Mouse (Mus musculus): ENCODE data around the gene Trpc1.

DNA sequence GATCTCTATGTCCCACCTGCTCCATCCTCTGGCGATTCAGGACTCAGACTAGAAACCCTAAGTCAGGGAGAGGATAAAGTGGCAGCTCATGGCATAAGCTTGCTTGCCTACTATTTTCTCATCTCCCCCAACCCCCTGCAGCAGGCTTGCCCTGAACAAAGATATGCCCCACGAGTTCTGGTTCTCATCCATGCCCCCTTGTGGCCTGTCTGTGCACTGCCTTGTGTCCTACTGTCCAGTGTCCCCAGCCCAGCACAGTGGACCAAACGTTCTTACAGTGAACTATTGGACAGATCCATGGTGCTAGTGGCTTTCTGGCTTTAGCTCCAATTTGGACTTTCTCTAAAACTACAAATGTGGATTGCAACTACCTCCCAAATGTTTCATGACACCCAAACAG lies 62.1 kb downstream of the Trpc1 start:
- TF ChIP-seq CTCF (IDR thresholded peaks at IDR 0.05; ENCODE audit: control insufficient read depth, insufficient read depth, insufficient replicate concordance, low read depth, low read length) (peak; percentile 69), POLR2A (IDR thresholded peaks at IDR 0.05; ENCODE audit: control insufficient read depth, low read depth, low read length) (no peak)

All from testis, adult 2 months (tissue).